Mouse (Mus musculus) skeletal muscle tissue, adult 2 months (tissue): Measurements from ENCODE around the gene Pla2g4e.
A peak's percentile ranks its signal among the peaks of the same experiment; 100 is the strongest.

Experiments used
- DNase-seq: peaks from one replicate; pipeline ENCODE4 v3.0.0-alpha.2; 2012; ENCODE audit warnings: low read depth, low spot score

Pla2g4e gene

DNA sequence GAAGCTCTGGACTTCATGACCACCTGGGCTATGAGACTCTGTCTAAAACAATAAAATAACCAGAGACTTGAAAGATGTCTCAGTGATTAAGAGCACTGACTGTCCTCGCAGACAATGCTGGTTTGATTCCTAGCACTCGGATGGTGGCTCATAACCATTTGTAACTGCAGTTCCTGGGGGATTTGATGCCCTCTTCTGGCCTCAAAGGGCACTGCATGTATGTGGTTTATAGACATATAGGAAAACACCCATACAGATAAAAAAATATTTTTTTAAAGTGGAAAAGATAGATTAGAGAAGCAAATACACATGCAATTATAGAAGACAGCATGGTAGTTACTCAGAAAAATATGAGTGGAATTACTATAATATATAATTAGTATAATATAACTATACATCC lies 87.5 kb downstream of the Pla2g4e start:
- DNase-seq = no peak

DNA sequence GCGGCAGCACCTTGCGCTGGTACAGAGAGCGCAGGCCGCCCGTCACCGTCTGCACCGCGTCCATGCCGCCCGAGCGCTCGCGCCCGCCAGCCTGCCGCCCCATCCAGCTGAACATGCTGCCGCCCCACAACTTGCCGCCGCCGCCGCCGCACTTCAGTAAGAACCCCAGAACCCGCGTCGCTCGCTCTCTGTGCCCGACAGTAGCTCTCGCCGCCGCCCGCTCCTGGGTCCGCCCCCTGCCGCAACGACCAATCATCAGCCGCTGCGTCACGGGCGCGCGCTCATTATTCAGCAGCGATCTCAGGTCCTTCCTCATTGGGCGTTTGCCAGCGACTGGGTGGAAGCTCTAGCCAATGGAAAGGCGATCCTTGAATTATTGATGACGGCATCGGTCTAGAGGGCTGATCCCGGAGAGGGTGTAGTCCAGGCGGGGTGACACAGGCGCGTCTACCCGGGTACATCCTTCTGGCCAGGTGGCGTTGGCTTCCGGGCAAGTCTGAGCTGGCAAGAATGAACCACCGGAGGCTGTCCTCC lies 90.7 kb downstream of the Pla2g4e start, which contains the start of gene Ehd4:
Gene Ehd4, minus strand, starts transcription at position 246 of the 534 bp plus-strand sequence.
- DNase-seq = peak; percentile 97

DNA sequence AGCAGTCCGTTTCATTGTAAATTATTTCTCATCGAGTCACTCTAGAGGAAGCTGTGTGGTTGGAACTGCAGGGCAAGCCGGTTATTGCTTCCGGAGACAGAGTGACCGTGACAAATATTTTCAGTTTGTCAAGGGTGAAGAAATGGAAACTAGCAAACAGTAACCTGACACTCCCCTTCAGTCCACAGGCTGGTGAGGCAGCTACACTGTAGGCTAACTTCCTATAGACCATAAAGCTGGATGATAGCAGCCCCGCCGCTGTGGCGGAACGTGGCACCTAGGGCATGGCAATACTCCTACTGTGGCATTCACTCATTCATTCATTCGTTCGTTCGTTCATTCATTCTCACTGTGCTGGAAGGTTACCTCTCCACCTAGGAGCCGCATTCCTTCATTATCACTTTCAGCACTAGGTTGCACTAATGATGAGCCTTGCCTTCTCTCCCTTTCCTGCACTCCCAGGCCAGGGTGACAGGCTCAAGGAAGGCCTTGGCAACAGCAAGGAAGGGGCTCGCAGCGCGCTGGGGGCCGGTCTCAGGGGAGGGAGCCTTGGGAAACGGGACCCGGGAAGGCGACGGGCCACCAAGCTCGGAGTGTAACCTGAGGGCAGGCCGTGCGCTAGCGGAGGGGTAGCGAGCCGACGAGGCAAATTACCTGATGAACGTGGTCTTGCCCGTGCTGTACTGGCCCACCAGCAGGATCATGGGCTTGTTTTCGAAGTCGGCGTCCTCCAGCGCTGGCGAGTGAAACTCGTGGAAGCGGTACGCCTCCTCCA lies 91.4 kb downstream of the Pla2g4e start:
- no peak for DNase-seq

DNA sequence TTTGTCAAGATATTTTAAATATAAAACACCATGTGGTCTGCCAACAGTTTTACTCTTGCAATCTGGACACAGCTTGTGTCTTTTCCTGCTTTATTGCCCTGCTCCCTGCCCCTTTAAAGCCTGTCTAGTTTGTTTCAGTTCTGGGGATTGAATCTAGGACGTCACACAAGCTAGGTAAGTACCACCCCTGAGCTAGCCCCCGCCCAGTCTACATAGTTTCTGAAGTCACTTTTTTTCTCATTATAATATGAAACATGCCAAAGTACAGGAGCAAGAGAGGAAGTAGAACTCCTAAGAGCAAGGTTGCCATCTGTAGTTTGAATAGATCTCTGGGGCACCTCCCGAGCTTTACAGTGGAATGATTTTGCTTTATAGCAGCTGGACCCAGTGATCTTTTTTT lies 94.6 kb downstream of the Pla2g4e start:
- DNase-seq = no peak

DNA sequence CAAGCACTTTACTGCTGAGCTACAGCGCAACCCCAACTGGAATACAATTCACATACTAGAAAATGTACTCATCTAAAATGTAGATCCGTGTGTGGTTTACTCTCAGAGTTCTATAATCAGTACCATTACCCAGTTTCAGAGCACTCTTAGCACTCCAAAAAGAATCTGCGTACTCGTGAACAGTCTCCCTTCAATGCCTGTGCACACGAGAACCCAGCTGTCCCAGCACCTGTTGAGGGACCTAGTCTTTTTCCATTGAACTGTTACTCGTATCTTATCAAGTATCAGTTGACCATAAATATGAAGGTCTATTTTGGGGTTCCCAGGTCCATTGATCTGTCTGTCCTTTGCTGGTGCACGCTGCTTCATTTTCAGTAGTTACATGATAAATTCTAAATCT lies 95.5 kb downstream of the Pla2g4e start:
- no peak for DNase-seq

DNA sequence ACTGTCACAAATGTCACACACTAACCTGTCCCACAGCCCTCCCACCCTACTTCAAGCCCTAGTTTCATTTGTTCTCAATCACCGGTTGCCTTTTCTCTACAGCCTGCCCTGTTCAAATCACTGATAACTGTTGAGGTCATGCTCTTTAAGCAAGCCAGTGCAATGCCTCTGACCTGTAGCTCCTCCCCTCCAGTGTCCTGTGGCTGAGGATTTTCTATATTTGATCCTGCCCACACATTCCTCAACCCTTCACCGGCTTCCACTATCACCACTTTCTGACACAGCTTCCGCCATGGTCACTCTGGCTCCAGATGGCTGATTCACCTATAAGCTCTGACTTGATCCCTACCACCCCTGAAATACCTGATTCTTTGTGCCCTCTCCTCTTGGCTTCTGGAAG lies 97.1 kb downstream of the Pla2g4e start:
- DNase-seq = no peak

DNA sequence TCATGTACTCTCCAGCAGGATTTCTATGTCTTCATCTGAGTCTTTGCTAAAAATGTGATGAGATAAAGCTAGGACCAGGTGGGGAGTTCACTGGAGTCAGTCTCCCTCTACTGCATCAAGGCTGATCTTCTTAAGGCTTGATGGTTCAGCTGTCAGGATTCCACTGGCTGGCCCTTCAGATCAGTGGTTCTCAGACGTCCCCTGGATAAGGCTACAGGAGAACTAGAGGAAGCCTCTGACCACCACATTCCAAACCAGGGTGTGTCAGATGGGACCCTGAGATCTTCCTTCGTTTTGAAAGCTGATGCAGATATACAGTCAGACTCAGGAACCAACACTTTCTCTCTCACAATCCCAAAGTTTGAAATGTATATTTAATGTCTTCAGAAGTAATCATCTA lies 97.8 kb downstream of the Pla2g4e start:
- no peak for DNase-seq

DNA sequence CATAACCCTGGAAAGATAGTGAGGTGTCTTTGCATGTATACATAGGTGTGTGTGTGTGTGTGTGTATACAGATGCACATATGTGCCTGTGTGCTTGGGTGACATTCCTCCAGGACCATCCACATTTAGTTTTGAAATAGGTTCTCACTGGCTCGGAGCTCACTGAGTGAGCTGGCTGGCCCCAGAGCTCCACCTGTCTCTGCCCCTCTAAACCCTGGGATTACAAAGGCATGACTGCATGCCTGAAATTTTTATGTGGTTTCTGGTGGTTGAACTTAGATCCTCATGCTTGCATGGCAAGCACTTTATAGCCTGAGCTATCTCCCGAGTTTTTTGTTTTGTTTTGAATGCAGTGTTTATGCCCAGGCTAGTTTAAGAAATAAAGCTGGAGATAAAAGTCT lies 98.6 kb downstream of the Pla2g4e start:
- DNase-seq = no peak

DNA sequence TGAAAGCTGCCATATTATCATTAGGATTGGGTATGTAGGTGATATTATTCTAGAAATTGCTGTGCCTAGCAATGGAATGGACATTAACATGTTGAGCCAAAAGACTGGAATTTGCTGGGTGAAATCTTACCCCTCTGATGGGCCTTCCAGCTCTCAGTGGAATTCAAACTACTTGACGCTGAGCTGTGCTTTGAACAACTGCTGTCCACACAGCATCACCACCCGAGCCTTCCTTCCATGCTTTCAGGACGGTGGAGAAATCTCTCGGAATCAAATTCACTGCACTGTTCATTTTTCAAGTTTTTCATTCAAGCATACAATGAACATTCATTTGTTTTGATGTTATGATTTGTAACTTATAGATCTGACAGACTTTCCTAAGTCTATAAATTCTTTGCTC lies 100.7 kb downstream of the Pla2g4e start:
- no peak for DNase-seq

DNA sequence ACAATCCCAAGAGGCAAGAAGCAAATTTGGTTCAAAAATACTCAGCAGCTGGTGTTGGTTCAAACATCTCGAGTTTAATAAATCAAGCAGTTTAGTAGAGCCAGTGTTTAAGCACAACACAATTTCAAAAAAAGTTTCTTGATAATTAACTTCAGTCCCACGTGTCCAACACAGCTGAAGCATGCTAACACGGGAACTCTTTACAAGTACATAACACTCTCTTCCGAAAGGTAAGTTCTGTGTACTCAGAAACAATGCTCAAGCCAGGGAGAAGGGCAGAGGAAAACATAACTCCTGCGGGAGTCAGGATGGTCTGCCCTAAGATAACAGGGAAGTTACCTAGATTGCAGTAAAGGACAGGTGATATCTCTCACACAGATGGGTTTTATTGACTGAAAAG lies 102.8 kb downstream of the Pla2g4e start:
- no peak for DNase-seq

DNA sequence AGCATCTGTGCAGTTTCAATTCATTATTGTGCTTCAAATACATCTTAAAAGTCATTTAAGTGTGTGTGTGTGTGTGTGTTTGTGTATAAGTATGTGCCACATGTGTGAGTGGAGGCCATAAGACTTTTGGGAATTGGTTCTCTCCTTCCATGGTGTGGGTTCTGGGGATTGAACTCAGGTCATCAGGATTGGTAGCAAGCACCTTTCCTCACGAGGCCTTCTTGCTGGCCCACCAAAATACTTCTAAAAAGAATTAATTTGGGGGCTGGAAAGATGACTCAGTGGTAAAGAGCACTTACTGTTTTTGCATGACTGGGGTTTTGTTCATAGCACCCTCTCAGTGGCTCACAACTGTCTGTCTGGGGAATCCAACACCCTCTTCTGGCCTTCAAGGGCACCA lies 103.5 kb downstream of the Pla2g4e start:
- DNase-seq = no peak

DNA sequence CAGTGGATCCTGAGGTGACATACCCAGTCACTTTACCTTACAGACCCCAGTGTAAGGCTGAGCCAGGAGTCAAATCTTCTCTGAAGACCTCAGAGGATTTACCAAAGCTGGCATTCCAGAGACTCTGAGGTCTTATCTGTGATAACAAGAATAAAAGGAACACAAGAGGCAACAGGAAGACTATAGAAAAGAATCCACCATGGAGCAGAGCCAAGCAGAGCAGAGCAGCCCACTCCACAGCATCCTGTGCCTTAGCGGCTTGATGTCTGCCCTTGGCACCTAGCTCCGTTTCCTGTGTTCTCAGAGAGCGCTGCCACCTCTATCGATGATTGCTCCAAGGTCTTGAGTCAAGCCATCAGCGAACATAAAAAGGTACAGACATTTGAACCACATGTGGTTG lies 104.8 kb downstream of the Pla2g4e start:
- no peak for DNase-seq

DNA sequence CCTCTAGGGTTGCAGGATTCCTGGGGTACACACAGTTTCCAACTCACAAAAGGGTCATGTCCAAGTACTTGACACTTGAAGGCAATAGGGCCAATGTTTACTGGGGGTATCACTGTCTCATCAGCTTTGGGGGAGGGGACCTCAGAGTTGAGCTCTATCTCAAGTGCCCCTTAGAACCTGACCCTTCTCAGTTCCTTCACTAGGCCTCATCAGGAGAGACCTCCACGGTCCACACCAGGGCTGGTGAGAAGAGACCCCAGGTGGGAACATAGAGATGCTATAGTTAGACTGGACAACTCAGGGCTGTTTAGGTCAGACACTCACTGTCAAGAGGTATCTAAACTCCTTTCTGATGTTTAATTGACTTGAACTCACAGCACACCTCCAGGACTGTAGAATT lies 106.0 kb downstream of the Pla2g4e start:
- no peak for DNase-seq

DNA sequence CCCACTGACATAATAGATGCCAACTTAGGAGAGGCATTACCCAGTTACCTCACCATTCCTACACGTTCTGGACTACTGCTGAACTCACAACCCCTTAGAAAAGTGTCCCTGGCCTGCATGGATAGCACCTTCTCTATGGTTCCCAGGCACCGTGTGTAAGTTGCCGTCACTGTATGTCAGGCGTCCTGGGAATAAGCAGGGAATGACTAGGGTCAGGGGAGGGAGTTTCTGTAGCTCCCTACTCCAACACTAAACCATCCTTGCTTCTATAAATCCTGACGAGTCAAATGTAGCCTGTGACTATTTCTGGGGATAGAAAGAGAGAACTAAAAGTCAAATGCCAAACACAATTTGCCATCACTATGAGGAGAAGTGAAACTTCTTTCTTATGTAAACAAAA lies 107.9 kb downstream of the Pla2g4e start:
- DNase-seq = no peak

DNA sequence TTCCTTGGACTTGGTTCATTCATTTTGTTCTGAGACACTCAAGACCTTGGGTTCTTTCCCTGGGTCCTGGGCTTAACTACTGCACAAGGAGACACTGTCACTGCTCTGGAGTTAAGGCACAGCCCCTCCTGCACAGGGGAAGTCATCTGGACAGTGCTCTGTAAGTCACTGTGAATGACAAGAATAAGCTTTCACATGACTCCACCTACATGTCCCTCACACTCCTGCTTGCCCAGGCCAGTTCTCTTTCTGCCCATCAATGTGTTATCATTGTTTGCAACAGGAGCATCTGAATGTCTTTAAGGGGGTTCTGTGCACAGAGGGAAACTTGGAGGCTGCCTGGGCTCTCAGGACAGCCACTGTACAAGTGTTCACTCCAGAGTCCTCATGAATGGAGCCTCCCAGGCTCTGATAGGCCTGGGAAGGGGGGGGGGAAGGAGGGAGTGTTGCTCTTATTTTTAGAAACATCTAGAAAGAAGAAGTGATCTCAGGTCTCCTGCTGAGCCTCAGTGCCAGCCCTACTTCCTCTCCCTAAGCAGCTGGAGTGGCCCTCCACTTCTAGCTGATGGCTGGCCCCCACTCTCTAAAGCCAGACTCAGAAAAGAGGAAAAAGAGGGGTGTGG lies 110.6 kb downstream of the Pla2g4e start:
- DNase-seq = peak; percentile 63

DNA sequence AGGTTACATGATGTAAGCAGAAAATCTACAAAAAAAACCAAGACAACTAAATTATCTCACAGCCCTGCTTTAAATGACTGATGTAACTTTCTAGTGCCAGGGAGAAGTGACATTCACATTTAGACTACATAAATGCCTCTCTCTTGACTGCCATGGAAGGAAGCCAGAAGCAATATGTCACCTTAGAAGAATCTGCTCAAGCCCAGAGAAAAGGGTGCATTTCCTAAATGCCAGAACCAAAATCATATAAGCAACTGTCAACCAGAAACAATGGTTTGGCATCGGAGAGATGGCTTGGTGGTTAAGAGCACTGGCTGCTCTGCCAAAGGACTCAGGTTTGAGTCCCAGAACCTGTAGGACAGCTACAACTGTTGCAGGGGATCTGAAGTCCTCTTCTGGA lies 113.3 kb downstream of the Pla2g4e start:
- DNase-seq = no peak

DNA sequence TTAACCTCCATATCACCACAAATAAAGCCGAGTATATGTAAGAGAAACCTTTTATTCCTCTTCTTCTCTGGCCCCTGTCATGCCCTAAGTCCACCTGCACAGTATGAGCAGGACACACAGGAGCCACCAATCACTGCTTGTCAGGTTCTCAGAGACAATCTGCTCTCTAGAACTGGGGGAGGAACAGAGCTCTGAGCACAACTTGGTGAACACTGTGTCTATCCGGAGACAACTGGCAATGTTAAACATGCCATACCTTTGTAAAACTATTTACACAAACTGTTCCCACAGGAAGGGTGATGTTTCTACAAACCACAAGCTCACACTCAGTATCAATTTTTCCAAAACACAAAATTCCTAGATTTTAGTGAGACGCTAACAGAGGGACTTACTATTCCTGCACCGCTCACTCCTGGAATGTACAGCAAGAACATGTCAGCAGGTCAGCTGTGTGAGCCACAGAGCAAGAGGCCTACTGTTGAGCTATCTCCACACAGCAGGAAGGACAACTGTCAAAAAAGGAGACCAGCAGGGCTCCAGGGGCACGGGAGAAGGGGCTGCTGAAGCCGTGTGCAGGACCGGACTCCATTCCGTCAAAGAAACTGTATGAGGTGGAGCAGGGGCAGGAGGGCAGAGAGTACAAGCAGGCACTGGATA lies 115.8 kb downstream of the Pla2g4e start:
- DNase-seq = no peak

DNA sequence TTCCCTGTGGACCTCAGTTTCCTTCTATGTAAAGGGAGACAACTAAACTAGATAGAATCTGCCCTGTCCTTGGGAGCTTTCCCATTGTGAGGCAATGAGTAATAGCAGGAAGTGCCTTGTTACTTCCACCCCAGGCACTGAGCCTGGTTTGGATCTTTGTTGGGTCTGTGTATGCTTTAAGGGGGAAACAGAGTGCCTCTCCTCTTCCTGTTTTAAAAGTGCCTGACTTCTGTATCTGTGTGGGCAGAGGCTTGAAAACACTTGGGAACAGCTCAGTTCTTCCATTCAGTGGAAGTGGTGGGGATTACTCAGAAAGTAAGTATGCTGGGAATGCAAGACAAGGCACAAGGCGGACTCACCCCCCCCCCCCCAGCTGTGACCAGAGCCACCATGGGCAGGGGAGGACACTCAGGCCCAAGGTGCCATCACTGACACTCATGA lies 116.5 kb downstream of the Pla2g4e start:
- peak; percentile 57 for DNase-seq

DNA sequence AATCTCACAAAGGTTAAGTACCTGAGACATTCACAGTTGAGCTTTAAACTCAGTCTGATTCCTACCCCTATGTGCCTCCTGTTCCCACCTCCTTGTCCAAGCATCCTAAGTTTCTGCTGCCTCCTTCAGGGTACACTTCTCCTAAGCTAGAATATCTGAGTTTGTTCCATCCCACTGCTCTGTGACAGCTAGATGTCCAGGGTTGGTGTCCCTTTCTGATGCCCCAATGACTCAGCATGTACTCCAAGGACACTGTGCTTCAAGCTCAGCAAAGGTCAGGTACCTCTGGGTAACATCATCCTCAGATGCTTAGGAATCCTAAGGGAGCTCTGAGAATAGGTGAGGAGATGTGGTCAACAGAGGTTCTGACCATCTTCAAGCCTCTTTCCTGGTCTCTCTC lies 117.1 kb downstream of the Pla2g4e start:
- DNase-seq = no peak

DNA sequence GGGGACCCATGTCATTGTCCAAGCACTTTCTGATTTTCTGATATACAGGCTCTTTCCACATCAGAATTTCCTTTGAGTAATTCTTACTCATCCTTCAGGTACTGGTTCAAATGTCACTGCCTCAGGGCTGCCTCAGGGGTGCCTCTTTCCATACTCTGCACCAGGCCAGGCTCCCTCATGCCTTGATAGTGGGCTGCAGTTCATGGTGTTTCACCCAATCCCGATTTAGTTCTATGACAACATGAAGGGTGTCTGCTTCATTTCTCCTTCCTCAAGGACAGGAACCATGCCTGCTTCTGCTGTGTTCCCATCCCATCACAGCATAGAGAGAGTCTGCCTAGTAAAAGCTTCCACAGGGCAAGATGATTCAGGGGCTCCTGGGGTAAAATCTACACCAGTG lies 118.2 kb downstream of the Pla2g4e start:
- no peak for DNase-seq

DNA sequence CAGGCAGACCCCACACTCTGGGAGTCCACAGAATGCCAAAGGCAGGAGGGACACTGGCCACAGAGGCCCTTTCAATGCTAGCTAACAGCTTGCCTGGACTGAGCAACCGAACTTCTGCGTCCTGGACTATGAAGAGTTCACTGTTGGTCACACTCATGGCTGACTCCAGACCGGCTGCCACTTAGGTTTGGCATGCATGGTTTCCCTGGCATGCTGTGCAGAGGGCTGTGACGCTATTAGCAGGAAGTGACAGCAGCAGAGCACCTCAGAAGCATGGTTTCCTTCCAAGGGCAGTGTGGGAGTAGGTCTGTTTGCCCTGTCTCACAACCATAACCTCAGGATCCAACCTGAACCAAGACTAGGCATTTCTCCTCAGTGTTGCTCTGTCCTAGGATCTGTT lies 118.7 kb downstream of the Pla2g4e start:
- no peak for DNase-seq

DNA sequence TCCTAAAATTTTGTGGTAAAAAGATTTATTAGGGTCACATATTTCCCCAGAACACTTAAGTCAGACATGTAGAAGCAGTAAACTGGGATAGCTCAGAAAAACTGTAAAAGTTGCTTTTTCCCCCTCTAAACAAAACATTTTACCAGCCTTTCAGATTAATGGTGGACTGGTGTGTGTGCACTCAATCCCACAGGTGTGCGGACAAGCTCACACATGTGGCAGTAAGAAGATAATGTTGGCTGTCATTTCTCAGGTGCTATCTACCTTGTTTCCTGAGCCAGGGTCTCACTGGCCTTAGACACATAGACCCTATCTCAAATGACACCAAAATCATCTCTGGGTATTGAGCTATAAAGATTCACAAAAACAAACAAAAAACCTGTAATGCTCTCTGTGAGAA lies 119.7 kb downstream of the Pla2g4e start:
- DNase-seq = no peak

DNA sequence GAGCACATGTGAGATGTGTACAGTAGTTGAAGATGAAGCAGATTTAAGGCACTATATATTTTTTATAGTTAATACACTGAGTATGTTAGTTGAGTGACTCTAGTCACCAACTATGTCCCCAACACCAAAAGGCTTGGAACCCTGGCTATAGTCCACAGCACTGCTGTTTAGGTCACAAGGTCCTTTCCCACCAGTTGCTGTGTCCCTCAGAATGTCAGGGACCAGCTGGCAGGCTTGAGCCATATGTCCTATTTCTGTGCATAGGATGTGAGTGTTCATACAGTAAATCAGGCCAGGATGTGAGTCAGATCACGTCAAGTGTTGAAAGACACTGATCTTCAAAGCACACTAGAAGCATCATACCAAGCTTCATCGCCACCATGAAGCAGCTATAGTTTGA lies 120.2 kb downstream of the Pla2g4e start:
- no peak for DNase-seq
